Mouse (Mus musculus): ENCODE data around the gene Kcnj9. TPM values are rescaled to one million over a fixed set of nuclear protein-coding genes. Genes with fewer than 3 reads are reported as not detected.

Gene Kcnj9
- total and polyA plus RNA-seq, 3 experiments = 0.04 TPM; not detected in 2

DNA sequence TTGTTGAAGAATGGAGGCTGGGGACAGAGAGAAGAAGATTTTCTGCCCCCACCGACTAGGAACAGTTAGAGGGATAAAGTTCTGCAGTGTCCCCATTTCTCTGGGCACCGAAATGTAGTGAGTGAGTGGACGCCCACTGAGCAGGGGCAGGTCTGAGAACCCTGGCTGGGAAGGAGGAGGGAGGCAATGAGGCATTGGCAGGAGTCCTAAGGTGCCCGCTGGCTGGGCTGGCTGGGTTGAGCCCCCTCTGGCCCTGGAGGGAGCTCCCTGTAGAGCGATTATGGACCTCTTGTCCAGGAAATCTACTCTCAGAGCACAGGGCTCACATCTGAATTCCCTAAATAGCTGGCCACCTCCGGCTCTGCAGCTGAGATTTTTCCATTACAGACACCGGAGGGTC is 29.6 kb downstream of the Kcnj9 start:
- Histone ChIP-seq H3K27me3 (ENCODE audit: control insufficient read depth, insufficient read depth, low read length) (no peaks in the 10 kb centered on the region), H3K27ac (peak overlapping the region; percentile 83), H3K79me2 (replicated peaks; ENCODE audit: control insufficient read depth, insufficient read depth, low read length) (no peaks in the 10 kb centered on the region), H3K9ac (ENCODE audit: low read depth, low read length) (peak overlapping the region; percentile 23; the same call in 1 of the 2 replicates), H3K36me3 (ENCODE audit: control insufficient read depth, insufficient read depth, low read length) (no peaks in the 10 kb centered on the region), H3K4me3 (no peak overlapping the region), H3K4me1 (ENCODE audit: control insufficient read depth, insufficient read depth, low read length) (peaks cover 10% of the 10 kb centered on the region)
- no peak for TF ChIP-seq POLR2A (IDR thresholded peaks at IDR 0.05; ENCODE audit: insufficient read depth, low read depth, low read length)
- no peak for TF ChIP-seq EP300 (IDR thresholded peaks at IDR 0.05; ENCODE audit: insufficient read depth, low read depth, low read length)
- no peak for TF ChIP-seq CTCF (IDR thresholded peaks at IDR 0.05)
- DNase-seq = no peak
- intact Hi-C loops (cut with DNase I) = no loop called here
- 34% methylated on average over 7 of the region's 7 CpGs for whole genome bisulfite sequencing

- peaks cover 10% of the 10 kb centered on the region for H3K4me1 ChIP-seq (ENCODE audit: control insufficient read depth, insufficient read depth, low read length)
- TF ChIP-seq CTCF (IDR thresholded peaks at IDR 0.05) (no peak), EP300 (IDR thresholded peaks at IDR 0.05; ENCODE audit: insufficient read depth, low read depth, low read length) (peak; percentile 71; the same call in 1 of the 2 replicates), POLR2A (IDR thresholded peaks at IDR 0.05; ENCODE audit: insufficient read depth, low read depth, low read length) (peak; percentile 98)
- WGBS = 16% methylated on average over 16 of the region's 16 CpGs
These were observed 31.2 kb downstream of the Kcnj9 start, which contains the start of gene Atp1a2 for GRCm38 (mm10) chr1:172297611-172298537. Atp1a2 (minus strand) TSS chr1:172298064.

GRCm38 (mm10) chr1:172296816-172297510 is 32.2 kb downstream of the Kcnj9 start:
- Histone ChIP-seq H3K9ac (ENCODE audit: low read depth, low read length) (peak overlapping the region; percentile 85), H3K4me3 (peak overlapping the region; percentile 62), H3K36me3 (ENCODE audit: control insufficient read depth, insufficient read depth, low read length) (no peaks in the 10 kb centered on the region), H3K27me3 (ENCODE audit: control insufficient read depth, insufficient read depth, low read length) (no peaks in the 10 kb centered on the region), H3K79me2 (replicated peaks; ENCODE audit: control insufficient read depth, insufficient read depth, low read length) (no peaks in the 10 kb centered on the region), H3K4me1 (ENCODE audit: control insufficient read depth, insufficient read depth, low read length) (peaks cover 9% of the 10 kb centered on the region), H3K27ac (peak overlapping the region; percentile 97)
- DNase-seq = peak; percentile 70
- no peak for TF ChIP-seq CTCF (IDR thresholded peaks at IDR 0.05)
- TF ChIP-seq EP300 (IDR thresholded peaks at IDR 0.05; ENCODE audit: insufficient read depth, low read depth, low read length) = no peak
- no peak; the same call in 1 of the 2 replicates for TF ChIP-seq POLR2A (IDR thresholded peaks at IDR 0.05; ENCODE audit: insufficient read depth, low read depth, low read length)
- WGBS = 34% methylated on average over 6 of the region's 6 CpGs
- intact Hi-C loops (cut with DNase I) = loop anchor here (2.0 kb wide), 1 partner anchor 16 kb away; no protein-coding TSS in a partner anchor

More at GRCm38 (mm10) chr1:172297611-172298537, 31.2 kb downstream of the Kcnj9 start, which contains the start of gene Atp1a2:
- Histone ChIP-seq H3K79me2 (replicated peaks; ENCODE audit: control insufficient read depth, insufficient read depth, low read length) (no peaks in the 10 kb centered on the region), H3K36me3 (ENCODE audit: control insufficient read depth, insufficient read depth, low read length) (no peaks in the 10 kb centered on the region), H3K9ac (ENCODE audit: low read depth, low read length) (peak within 1 kb of the TSS; percentile 85), H3K27ac (peak within 1 kb of the TSS; percentile 97), H3K4me3 (peak within 1 kb of the TSS; percentile 62), H3K27me3 (ENCODE audit: control insufficient read depth, insufficient read depth, low read length) (no peaks in the 10 kb centered on the region)
- DNase-seq = peak; percentile 82 to 87
- intact Hi-C loops (cut with DNase I) = loop anchor here (2.0 kb wide), 1 partner anchor 17 kb away; no protein-coding TSS in a partner anchor

GRCm38 (mm10) chr1:172295751-172296197 is 33.3 kb downstream of the Kcnj9 start:
- Histone ChIP-seq H3K79me2 (replicated peaks; ENCODE audit: control insufficient read depth, insufficient read depth, low read length) (no peaks in the 10 kb centered on the region), H3K9ac (ENCODE audit: low read depth, low read length) (peak overlapping the region; percentile 85), H3K4me3 (peak overlapping the region; percentile 49), H3K27me3 (ENCODE audit: control insufficient read depth, insufficient read depth, low read length) (no peaks in the 10 kb centered on the region), H3K4me1 (ENCODE audit: control insufficient read depth, insufficient read depth, low read length) (peaks cover 9% of the 10 kb centered on the region), H3K36me3 (ENCODE audit: control insufficient read depth, insufficient read depth, low read length) (no peaks in the 10 kb centered on the region), H3K27ac (peak overlapping the region; percentile 97)
- peak; percentile 57 to 64 for DNase-seq
- intact Hi-C loops (cut with DNase I) = loop anchor here (2.0 kb wide), 1 partner anchor 15 kb away; no protein-coding TSS in a partner anchor
- 37% methylated on average over 4 of the region's 4 CpGs for WGBS
- TF ChIP-seq POLR2A (IDR thresholded peaks at IDR 0.05; ENCODE audit: insufficient read depth, low read depth, low read length) = no peak; the same call in 1 of the 2 replicates
- TF ChIP-seq EP300 (IDR thresholded peaks at IDR 0.05; ENCODE audit: insufficient read depth, low read depth, low read length) = 0 out of 2 replicates have a peak, but pooled peaks have one; percentile 22

GRCm38 (mm10) chr1:172293449-172293848 is 35.7 kb downstream of the Kcnj9 start:
- Histone ChIP-seq H3K27ac (no peak overlapping the region), H3K9ac (ENCODE audit: low read depth, low read length) (no peak overlapping the region), H3K36me3 (ENCODE audit: control insufficient read depth, insufficient read depth, low read length) (no peaks in the 10 kb centered on the region), H3K79me2 (replicated peaks; ENCODE audit: control insufficient read depth, insufficient read depth, low read length) (no peaks in the 10 kb centered on the region), H3K4me1 (ENCODE audit: control insufficient read depth, insufficient read depth, low read length) (peaks cover 4% of the 10 kb centered on the region), H3K4me3 (no peak overlapping the region), H3K27me3 (ENCODE audit: control insufficient read depth, insufficient read depth, low read length) (no peaks in the 10 kb centered on the region)
- no peak for DNase-seq
- TF ChIP-seq EP300 (IDR thresholded peaks at IDR 0.05; ENCODE audit: insufficient read depth, low read depth, low read length) (no peak), POLR2A (IDR thresholded peaks at IDR 0.05; ENCODE audit: insufficient read depth, low read depth, low read length) (no peak), CTCF (IDR thresholded peaks at IDR 0.05) (no peak)
- 85% methylated on average over 11 of the region's 11 CpGs for WGBS
- intact Hi-C loops (cut with DNase I) = no loop called here
